Mouse (Mus musculus) cortical plate, adult 2 months (tissue): ENCODE results near the gene Slc7a7. TPM values are rescaled to one million over a fixed set of nuclear protein-coding genes. Genes with fewer than 3 reads are reported as not detected.

Source experiments
- H3K27ac ChIP-seq: fragments of 200-500 bp; 2 replicates; pipeline ENCODE4 v1.5.1; 2012; ENCODE audit warnings: low read length, control low read depth, inconsistent platforms; ENCODE audit not compliant: insufficient read depth
- H3K4me1 ChIP-seq: fragments of 200-500 bp; 2 replicates; pipeline ENCODE4 v1.6.1; 2011; ENCODE audit warnings: low read length; ENCODE audit not compliant: control insufficient read depth, insufficient read depth
- H3K4me3 ChIP-seq: fragments of 200-500 bp; 2 replicates; pipeline ENCODE4 v1.5.1; 2011; ENCODE audit warnings: mild to moderate bottlenecking, low read length, control low read depth; ENCODE audit not compliant: insufficient read depth
- CTCF ChIP-seq: fragments of 200-500 bp; IDR thresholded peaks from 2 replicates; pipeline ENCODE4 v1.5.1; 2011; ENCODE audit warnings: mild to moderate bottlenecking, control low read depth, low read length; ENCODE audit not compliant: insufficient read depth; ENCODE audit errors: extremely low read depth
- POLR2A ChIP-seq: fragments of 200-500 bp; IDR thresholded peaks from 2 replicates; pipeline ENCODE4 v1.6.1; 2011; ENCODE audit warnings: mild to moderate bottlenecking, low read length, control low read depth; ENCODE audit not compliant: insufficient read depth; ENCODE audit errors: extremely low read depth
- polyA plus RNA-seq: library from polyadenylated mRNA; depleted of rRNA; stranded (reverse); fragments of >200 nt; gene quantifications from 2 replicates; pipeline ENCODE4 v1.2.3, GENCODE M21; 2012

Slc7a7 gene
- polyA plus RNA-seq, 1 experiment = 3.1 TPM

DNA sequence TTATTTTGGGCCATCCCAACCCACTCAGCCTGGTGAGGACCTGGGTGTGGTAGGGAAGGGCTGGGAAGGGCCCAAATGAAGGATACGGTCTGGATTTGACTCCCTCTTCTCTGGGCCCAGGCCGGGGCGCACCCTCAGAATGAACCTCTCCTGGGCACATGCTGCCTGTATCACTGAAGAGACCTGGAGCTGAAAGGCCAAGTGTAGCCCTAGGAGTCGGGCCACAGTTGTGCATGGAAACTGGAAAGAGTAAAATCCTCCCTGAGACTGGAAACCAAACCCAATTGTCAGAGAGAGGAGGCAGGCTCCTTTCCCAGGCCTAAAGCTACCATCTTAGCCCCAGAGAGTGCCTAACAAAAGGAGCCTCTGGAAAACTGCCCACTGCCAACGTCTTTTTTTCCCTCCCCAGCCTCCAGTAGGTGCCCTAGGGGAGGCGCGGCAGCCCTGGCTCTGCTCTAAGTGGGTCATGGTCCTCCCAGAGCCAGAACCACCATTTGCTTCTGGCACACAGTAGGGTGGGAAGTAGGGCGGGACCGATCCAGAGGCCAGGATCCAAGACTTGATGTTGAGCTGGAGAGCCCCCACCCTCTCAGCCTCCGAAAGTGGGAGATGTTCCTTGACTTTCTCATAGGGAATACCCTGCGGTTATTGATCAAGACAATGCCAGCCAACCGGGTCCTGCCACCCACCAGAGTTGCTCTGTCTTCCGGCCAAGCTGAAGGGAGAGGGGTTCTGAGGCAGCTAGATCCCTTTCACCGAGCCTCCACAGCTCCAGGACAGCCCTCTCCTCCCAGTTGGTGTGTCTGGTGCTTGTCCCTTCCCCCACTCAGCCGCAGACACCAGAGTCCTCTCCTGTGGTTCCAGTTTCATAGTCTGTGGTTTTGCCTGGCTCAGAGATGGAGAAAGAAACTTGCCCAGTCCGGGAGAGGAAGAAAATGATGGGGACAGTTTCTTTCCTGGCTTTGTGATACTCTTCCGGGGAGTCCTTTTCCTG lies 15.6 kb upstream of the Slc7a7 start:
- TF ChIP-seq CTCF (no peak), POLR2A (no peak)
- Histone ChIP-seq H3K4me1 (no peaks in the 10 kb centered on the region), H3K4me3 (peak overlapping the region; percentile 33), H3K27ac (no peak overlapping the region)

DNA sequence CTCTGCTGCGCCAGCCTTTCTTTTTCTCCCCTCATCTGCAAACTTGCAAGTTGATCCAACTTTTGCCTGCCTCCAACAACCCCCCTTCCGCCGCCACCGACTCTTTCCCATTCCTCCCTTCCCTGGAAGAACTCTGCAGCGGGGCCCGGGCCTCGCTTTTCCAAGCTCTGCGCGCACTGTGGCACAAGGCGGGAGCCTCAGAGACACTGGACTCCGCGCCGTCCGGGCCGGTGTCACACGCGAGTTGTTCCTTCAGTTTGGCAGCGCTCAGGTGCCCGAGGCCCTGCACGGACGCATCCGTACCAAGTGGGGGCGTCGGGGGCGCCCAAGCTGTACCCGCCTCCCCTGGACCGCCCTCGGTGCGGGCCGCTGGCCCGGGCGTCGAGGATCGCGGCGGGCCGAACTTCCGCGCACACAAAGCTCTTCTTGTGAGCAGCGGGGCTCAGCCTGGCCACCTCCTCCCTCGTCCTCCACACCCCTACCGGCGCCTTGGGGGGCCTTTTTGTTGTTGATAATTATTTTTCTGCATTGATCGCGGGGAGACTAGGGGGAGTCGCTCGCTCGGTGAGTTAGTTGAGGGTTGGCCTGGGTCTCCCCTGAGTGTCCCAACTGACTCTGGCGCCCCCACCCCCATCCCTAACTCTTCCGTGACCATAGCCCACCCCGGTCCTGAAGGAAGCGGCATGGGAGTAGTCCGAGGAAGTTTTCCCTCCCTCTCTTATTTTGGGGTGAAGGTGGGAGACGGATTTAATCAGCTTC lies 14.7 kb upstream of the Slc7a7 start:
- Histone ChIP-seq H3K4me1 (no peaks in the 10 kb centered on the region), H3K4me3 (peak overlapping the region; percentile 33), H3K27ac (no peak overlapping the region; the same call in 1 of the 2 replicates)
- no peak for TF ChIP-seq POLR2A
- TF ChIP-seq CTCF = no peak

DNA sequence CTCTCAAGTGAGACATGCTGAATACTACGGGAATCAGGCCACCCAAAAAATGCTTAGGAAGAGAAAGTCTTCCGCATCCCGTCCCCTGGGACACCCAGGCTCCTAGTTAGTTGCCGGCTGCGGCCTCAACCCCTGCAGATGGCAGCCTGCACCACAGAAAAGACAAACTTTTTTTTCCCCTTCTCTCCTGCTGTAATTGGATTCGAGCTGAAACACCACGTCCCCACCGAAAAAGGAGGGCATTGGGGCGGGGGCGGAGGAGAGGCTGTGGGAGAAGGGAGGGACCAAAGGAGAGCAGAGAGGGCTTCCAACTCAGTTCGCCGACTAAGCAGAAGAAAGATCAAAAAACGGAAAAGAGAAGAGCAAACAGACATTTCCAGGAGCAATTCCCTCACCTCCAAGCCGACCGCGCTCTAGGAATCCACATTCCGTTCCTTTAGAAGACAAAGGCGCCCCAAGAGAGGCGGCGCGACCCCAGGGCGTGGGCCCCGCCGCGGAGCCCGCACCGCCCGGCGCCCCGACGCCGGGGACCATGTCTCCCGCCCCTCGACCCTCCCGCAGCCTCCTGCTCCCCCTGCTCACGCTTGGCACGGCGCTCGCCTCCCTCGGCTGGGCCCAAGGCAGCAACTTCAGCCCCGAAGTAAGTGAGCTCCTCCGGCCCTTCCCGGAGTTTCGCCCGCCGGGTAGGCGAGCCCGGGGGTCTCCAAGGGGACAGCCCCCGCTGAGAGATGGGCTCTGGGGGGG lies 13.9 kb upstream of the Slc7a7 start, which contains the start of gene Mmp14:
Mmp14 (plus strand) TSS at position 279 of the 744 bp plus-strand sequence.
- H3K4me1 ChIP-seq = no peaks in the 10 kb centered on the region
- no peak within 1 kb of the TSS; the same call in 1 of the 2 replicates for H3K27ac ChIP-seq
- H3K4me3 ChIP-seq = peak within 1 kb of the TSS; percentile 33
- 0 out of 2 replicates have a peak, but pooled peaks have one; percentile 31 for TF ChIP-seq CTCF
- TF ChIP-seq POLR2A = no peak

DNA sequence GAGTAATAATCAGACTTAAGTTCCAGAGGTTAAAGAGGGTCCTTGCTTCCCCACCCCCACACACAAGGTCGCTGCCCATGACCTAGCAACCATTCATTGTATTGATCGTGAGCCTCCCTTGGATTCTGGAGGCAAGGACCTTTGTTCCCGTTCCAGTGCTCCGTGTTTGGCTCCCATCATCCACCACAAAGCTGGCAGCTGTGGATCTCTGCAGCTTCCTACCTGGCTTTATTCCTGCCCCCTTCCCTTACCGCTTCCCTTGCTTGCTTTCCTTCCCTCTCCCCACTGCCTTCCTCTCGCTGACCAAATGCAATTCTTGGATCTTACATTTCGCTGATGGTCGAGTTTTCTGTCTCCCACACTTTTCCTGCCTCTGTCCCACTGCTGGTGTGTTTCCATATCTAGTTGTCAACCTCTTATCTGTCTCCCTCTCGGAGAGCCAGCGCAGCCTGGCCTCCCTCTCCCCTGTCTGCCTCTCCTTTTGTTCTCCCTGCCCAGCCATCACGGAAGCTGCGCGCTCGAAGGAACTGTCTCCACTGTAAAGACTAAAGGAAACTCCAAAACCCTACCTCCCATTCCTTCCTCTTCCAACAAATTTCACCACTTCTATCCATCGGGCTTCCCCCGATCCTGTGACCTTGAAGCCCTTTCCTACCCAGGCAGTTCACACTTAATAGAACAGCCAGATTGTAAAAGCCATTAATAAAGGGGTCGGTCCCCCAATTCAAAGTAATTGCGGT lies 13.0 kb upstream of the Slc7a7 start:
- Histone ChIP-seq H3K27ac (no peak overlapping the region), H3K4me1 (peaks cover 1% of the 10 kb centered on the region; the same call in 1 of the 2 replicates), H3K4me3 (no peak overlapping the region; the same call in 1 of the 2 replicates)
- TF ChIP-seq CTCF = no peak
- TF ChIP-seq POLR2A = no peak

DNA sequence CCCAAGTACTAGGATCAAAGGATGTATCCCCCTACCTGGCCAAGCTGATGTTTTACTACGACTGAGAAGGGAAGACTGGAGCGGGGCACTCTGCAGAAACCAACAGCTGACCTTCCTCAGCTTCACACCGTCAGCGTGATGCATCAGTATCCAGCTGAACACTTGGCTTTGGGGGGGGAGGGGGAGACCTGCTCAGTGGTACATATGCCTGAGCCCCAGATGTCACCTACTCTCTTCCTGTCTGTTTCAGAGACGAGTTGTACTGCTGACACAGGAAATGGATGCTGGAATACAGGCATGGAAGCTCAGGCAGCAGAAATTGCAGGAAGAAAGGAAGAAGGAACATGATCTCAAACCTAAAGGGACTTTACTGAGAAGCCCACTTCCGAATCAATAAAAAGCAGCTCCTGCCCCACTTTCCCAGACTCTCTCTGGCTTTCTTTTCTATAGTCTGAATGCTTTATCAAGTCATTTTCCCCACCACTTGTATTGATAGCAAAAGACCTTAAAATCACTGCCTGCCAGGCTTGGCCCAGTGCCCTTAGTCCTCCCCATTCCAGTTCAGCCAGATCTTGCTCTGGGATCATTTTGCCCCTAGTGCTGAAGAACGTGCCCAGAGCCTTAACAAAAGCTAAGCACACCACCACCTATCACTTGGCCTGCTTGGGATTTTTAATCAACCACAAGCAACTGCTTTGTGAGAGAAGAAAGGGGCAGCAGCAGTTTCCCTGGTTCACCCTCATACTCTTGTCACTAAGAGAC lies 11.9 kb upstream of the Slc7a7 start:
- TF ChIP-seq POLR2A (no peak), CTCF (no peak)
- no peak overlapping the region for H3K4me3 ChIP-seq
- H3K4me1 ChIP-seq = peaks cover 1% of the 10 kb centered on the region; the same call in 1 of the 2 replicates
- no peak overlapping the region for H3K27ac ChIP-seq

DNA sequence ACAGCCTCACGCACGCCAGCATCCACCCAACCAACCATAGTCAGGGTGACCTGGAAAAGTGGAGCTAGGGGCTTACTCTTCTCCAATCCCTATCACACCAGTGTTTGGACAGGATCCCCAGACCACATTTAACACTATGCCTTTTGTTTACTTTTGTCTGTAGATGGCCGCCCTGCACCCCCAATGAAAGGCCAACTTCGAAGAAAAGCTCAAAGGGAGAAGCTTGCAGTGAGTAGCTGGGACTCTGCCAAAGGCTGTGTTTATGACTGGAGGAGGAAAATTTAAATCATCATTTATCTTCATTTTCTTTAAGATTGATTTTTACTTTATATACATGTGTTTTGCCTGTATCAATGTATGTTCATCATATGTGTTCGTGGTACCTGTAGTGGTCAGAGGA lies 10.8 kb upstream of the Slc7a7 start:
- TF ChIP-seq POLR2A (no peak), CTCF (no peak)
- Histone ChIP-seq H3K27ac (no peak overlapping the region), H3K4me1 (peaks cover 1% of the 10 kb centered on the region; the same call in 1 of the 2 replicates), H3K4me3 (no peak overlapping the region)

DNA sequence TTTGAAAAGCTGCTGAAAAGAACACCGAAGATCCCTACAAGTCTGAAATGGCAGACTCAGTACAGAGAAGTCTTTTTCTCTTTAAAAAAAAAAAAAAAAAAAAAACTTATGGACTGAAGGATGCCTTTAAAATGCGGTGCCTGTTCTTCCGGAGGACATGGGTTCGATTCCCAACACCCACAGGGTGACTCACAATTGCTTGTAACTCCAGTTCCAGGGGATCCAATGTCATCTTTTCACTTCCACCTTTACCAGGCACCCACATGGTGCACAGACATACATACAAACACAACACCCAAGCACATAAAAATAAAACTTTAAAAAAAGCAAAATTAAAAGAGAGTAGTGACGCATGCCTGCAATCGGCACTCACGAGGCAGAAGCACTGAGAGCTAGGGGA lies 10.1 kb upstream of the Slc7a7 start:
- TF ChIP-seq POLR2A (no peak), CTCF (no peak)
- no peak overlapping the region for H3K27ac ChIP-seq
- H3K4me3 ChIP-seq = no peak overlapping the region; the same call in 1 of the 2 replicates
- H3K4me1 ChIP-seq = peaks cover 1% of the 10 kb centered on the region; the same call in 1 of the 2 replicates
